Mouse (Mus musculus) right cerebral cortex, postnatal 25 days (tissue): ENCODE results near the gene Adam17.
A peak's percentile ranks its signal among the peaks of the same experiment; 100 is the strongest.
"Not testable (repeated sequence)": the region's sequence is repeated elsewhere in the genome, so short reads cannot be mapped to it uniquely, and the experiment has no call there.

ENCODE experiments used
- DNase-seq: peaks from one replicate; pipeline ENCODE4 v3.0.0; 2022

The Adam17 gene

DNA sequence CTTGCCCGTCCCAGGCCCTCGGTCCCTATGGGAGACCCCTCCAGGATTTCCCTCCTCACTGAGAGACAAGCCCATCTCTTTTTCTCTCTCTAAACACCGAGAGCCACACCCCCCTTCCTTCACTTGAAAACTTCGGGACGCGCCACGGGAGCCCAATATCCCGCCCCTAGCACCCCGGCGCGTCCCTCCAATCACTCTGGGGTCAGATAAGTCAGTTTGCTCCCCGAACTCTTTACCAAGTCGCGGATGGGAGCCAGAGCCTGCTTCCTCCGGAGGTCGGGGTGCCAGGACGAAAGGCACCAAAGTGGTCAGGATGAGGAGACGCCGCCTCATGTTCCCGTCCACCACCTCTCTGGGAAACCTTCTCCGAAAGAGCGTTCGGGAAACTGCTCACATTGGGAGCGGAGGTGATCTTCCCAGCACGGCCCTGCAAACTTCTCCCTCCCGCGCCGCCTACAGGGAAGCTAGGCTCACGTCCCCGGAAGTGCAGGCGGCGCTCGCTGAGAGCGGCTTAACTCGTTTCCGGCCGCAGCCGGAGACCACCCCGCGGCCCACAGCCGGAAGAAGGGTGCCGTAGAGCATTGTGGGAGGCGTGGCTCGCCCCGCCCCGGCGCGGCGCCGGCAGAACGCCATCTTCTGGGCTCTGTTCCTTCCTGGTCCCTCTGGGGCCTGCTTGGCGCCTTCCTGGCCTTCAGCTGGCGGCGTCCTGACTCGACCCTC lies at the start of gene Adam17:
Adam17 (minus strand) TSS at position 533 of the 720 bp plus-strand sequence.
- DNase-seq, result peak; percentile 97

DNA sequence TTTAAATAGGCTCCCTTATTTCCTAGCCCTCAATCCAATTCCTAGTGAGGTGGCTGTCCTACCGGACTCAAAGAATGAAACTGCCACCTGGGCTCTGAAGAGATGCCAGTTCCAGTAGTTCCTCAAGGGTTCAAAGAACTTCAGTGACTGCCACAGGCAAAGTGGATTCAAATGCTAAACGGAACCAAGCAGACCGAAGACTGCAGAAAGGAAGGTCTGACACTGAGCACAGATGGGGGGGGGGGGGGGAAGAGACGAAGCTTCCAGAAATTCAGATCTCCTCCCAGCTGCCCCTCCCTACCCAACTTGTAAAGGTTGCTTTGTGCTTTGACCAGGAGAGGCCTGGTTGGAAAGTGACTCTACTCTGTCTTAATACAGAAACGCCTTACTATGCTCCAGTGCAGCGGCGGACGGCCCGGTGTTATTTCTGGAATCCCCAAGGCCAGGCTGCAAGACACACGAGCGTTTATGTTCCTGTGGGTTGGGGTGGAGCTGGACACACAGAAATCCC lies 45.2 kb upstream of the Adam17 start:
- no peak for DNase-seq

DNA sequence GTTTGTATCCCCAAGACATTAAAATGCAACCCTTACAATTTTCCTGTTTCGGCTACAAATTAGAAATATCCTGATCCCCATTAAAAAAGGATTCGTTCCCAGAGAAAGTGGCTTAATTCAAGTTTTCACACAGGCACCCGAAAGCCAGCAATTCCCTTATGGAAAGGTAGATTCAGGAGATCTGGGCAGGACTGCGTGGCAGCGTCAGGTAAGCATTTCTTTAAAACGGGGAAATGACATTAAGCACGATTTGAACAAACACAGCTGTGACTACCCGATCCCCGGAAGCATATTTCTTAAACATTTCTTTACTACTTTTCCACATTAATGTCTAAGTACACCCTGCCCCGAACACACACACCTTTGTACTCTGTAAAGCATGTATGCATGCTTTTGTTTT lies 44.7 kb upstream of the Adam17 start:
- DNase-seq, result no peak

DNA sequence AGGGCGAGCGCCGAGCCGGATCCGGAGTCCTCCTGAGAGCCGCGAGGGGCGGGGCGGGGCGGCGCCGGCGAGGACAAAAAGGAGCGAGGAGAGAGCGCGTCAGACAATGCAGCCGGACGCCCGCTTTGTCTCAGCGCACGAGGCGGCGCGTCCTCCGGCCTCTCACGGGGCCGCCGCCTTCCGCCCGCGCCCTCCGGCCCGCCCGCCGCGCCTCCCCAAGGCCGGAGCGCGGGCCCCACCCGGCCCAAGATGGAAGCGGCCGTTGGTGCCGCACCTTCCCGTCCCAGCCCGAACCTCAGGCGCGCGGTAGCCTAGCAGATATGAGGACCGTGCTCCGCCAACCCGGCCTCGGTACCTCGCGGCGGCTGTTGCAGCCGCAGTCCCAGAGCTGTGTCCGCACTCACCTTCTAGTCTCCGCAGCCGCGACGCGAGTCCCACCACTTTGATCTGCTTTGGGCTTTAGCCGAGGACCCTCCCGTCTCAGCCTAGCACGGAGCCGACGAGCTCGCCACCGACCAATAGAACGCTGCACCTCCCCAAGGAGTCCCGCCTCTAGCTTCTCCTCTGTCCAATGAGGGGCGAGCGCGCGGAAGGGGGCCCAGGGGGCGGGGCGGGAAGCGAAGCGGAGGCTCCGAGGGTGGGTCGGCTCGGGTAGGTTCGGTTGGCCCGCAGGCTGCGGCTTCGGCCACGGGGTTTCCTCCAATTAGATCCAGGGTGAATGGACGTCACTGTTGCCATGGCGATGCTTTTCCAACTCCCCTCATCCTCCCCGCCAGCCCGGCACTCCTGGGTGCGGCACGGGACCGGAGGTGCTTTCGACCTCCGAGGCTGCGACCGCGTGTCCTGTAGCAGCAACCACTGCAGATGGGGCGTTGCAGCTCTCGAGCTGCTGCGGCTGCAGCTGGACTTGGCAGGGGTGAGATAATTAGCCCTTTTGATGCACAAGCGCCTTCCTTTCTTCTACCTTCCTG lies 44.0 kb upstream of the Adam17 start, which contains the start of gene Ywhaq:
Ywhaq (minus strand) TSS at position 538 of the 971 bp plus-strand sequence.
- DNase-seq, result peak; percentile 96

DNA sequence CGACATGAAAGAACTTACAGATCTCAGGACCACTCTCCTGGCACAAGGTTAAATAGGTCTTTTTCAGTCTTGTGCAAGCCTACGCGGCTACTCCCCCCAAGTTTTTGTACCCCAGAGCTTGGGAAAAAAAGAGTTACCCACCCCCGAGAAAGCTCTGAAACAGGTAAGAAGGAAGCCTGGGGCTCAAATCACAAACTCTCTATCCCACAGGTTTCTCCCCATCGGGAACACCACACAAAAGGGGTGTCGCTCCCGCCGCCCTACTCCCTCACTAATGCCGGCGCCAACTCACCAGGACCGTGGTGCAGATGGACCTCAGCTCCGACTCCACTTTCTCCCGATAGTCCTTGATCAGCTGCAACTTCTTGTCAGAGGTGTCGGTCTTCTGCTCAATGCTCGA lies 43.1 kb upstream of the Adam17 start:
- peak; percentile 21 for DNase-seq

DNA sequence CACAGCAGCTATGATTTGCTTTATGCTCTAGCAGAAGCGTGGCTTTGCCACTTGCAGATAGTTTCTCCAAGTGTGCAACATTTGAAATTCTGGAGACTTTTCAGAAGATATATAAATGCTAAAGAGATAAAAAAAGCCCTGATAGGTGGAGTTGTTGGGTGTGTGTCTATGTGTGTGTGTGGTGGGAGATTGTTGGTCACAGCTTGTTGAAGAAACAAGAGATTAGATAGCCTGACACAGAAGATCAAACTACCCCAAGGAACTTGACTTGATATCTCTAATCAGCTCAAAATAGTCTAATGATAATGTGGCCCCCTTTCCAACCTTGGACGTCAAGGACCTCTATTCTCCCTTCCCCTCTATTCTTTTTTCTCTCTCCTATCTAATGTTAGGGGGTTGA lies 37.2 kb upstream of the Adam17 start:
- DNase-seq, result no peak

DNA sequence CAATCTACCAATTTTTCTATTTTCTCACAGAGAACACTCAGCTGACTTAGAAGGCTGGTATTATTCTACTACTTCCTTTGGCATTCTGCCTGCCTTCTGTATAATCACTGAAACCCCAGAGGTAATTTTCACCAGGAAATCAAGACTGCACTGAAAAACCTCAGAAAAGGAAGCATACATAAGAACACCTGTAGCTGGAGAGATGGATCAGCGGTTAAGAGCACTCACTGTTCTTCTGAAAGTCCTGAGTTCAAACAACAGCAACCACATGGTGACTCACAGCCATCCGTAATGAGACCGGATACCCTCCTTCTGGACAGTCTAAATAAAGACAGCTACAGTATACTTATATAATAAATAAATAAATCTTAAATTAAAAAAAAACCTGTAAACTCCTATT lies 36.2 kb upstream of the Adam17 start:
- DNase-seq, result no peak

DNA sequence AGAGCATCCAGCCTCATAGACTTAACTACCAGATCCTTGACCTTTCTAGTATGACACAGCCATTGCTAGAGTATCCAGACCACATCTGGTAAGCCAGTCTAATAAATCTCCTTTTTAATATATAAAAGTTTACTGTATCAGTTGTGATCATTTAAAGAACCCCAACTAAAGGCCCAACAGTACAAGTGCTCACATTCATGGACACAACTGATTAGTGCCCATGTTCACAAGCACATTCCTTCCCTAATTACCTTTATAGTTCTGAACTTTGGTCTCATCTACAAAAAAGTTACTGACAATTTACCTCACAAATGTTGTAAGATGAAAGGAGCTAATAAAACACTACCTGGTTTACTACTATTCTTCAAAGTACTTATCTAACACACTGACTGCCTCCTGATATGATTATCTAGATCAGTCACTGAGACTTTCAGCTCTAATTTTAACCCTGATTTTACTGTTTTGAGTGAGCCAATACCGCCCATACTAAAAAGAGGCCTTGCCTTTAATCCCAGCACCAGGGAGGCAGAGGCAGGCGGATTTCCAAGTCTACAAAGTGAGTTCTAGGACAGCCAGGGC lies 35.4 kb upstream of the Adam17 start:
- DNase-seq, result no peak

DNA sequence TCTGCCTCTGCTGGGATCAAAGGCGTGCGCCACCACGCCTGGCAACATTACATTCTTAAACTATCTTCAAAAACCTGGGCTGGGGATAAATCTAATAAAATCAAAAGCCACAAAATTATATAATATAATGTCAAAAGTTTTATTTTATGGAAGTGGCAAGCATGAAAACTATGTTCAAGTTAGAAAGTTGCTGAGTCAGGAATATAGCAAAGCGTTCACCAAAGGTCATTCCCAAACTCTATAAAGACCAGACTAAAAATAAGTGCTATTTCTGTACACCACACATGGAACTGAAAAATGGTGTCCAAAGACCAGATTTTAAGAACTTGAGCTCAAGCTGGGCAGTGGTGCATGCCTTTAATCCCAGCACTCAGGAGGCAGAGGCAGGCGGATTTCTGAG lies 29.3 kb upstream of the Adam17 start:
- no peak for DNase-seq

DNA sequence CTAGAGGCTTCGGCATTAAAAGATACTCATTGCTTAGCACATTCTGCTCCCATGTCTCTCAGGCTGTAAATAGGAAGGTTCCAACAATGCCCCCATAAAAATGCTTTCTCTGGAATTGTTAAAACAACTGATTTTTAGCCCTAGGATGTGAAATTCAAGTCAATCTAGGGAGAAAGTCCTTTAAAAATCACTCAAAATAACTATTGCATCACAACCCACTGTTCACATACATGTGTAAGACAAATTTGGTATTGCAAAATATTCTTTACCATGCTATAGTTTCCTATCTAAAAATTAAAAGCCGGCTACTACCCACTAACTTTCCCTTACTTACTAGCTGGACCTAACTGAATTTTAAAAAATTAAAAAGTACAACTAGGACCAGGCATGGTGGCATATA lies 12.8 kb upstream of the Adam17 start:
- DNase-seq, result no peak

DNA sequence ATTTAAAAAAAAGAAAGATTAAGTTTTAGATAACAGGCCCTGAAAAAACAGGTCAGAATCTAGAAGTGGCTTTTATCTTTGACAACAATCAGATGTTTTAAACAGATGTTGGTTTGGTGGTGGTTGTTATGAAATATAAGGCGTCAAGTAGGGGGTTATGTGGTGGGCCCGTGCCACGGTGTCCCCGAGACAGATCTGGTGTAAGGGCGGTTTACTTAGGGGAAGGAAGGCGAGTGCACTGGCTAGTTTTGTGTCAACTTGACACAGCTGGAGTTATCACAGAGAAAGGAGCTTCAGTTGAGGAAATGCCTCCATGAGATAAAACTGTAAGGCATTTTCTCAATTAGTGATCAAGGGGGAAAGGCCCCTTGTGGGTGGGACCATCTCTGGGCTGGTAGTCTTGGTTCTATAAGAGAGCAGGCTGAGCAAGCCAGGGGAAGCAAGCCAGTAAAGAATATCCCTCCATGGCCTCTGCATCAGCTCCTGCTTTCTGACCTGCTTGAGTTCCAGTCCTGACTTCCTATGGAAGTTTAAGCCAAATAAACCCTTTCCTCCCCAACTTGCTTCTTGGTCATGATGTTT lies 5.4 kb upstream of the Adam17 start:
- not testable (repeated sequence) for DNase-seq

DNA sequence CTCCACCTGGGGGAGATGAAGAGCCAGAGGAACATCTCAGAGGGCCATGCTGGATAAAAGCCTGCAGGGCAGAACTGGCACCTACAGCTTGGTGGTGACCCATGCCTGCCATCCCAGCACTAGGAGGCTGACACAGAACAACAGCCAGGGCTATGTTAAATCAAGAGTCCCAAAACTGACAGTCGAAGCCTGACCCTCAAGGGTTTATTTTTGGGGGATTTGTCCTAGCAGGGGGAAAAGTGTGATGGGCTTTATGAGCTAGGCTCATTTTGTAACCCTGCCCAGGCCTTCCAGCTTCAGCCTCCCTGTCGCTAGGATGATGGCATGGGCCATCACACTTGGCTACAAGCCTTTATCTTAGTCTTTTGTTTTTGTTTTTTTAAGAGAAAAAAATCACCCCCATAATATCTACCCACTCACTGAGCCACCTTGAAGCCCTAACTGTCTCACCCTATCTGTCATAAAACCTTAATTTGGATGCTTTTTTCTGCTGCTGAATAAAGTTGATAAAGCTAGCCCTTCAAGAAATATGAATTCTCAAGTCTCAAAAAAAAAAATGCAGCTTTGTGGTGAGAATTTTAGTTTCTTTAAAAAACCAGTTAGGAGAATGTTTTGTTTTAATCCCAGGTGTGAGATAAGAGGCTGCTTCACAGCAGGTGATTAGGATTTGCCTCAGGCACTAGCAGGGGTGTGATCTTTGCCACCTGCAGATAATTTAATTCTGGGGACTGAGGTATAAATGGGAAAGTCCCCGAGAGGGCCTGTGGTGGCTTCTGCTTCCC lies 2.1 kb upstream of the Adam17 start:
- DNase-seq, result no peak

DNA sequence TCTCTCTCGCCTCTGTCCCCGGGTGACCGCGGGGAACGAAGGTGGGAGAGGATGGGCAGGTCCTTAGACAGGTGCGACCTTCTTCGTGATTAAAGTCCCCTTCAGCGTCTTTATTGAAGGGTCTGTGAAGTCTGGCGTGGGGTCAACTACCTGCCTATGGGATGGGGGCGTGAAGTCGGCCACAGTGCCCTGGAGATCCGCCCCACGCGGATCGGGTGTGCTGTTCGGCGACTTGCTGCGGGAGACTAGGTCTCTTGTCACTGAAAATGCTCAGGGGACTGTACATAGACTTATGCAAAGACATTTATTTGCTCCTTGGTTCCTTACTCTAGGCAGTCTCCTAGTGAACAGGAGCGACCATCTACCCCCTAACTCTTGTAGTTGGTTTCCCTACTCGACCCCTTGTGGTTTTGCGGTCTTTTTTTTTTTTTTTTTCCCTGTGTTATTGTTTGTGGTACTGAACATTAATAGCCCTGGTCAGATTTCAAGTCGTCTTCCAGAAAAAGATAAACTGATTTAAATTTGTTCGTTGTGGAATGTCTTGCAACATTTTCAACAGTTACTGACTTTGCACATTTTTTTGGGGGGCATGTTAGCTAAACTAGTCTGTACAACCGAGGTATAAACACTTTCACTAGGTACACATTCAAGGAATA lies 516 bp upstream of the Adam17 start:
- no peak for DNase-seq

DNA sequence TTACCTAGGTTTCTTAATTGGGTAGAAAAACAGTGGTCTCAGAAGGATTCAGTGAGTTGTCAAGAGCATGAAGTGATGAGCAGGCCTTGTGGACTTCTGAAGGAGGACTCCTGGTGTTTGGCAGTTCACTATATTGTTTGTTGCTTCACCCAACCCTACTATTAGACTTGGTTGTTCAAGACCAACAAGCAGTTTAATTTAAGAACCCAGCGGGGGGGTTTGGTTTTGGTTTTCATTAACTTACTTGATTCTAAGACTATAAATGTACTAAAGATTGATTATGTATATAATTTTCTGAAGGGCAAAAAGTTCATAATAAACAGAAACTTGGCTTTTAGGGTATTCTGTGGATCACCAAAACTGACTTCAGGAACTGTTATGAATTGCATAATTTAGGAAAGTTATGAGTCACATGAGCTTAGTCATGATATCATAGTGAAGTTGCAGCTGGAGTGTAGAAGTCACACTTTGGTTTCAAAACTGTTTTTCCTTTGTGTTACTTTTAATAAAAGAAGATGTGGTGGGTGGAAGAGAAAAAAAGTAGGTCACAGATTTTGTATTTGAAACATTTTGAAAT lies 3.3 kb downstream of the Adam17 start:
- no peak for DNase-seq

DNA sequence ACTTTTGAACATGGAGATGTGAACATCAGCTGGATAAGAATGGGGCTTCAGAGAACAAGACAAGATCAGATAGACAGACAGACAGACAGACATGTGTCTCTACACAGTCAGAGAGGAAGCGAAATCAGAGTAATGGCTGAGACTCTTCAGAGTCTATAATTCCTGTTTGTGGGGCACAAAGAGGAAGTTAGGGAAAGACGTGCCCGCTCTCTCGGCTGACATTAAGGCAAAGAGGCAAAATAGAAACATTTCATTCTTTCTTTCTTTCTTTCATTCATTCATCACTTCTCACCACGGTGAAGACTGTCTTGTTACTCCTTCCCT lies 4.4 kb downstream of the Adam17 start:
- no peak for DNase-seq

DNA sequence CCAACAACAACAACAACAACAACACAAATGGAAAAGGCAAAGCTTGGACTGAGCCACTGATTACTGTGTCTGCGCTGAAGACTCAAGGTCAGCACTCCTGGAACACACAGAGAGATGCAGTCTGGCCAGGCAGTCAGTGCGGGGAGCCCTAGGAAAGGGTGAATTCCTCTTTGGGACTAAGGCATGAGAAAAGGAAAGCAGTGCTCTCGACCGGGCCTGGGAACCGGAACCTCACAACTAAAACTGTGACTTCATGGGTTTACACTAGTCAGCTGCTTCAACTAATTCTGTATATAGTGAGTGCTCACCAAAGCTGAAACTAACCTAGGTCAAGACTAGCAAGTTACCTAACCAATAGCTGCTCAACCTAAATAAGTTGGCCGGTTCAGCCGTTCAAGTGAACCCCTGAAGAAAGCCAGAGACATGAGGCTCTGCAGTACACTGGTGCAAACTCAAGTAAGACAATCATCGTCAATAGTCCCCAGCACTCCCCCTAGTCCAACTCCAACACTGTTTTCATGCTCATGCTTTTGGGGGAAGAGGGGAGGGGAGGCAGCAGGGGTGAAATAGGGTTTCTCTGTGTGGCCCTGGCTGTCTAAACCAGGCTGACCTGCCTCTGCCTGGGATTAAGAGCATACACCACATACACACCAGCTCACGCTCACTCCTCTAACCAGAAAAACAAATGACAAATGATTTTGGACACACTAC lies 4.9 kb downstream of the Adam17 start:
- DNase-seq, result no peak

DNA sequence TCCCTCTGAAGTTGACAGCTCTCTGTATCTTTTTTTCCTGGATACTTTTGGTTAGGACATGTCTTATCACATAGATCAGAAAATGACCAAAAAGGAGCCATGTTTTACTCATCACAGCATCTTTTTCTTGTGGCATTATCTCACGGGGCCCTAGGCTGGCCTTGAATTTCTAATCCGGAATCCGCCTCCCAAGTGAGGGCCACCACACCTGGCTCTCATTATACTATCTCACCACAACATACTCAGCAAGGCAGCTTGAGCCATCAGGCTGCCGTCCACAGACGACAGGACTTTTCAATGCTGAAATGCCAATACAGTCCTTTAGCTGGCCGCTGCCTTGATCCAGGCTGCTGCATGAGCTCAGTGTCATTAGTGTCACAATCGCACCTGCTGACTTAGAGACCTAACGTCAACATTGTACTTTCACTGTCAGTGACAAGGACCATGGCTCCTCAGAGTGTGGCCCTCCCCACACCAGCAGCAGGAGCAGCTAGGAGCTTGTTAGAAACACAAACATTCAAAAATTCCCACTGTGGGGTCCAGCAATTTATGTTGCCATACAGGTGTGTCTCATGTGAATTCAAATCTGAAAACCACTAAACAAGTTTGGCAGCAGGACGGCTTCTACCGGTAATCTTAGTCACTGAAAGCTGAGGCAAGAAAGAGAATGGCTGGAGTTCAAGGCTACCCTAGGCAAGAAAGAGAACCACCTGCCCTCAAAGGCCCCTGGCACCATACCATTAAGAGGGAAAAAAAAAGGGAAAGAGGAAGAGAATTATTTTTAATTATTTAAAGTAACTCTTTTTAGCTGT lies 8.6 kb downstream of the Adam17 start:
- DNase-seq, result no peak

DNA sequence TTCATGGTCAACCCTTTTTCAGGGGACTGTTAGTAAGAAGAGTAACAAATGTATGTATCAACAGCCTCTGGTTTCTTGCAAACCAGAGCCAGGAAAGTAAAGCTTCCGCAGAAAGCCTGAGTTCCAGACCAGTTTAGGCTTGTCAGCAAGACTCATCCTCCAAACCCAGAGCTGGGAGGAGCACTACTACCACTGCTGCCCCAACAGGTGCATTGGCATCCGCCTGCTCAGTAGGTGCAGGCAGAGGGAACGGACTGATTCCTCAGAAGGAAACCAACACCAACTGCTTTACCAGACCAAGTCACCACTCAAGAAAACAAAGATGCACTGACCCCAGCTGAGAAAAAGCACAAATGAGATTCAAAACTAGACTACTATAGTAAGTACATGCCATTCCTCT lies 10.2 kb downstream of the Adam17 start:
- DNase-seq, result no peak

DNA sequence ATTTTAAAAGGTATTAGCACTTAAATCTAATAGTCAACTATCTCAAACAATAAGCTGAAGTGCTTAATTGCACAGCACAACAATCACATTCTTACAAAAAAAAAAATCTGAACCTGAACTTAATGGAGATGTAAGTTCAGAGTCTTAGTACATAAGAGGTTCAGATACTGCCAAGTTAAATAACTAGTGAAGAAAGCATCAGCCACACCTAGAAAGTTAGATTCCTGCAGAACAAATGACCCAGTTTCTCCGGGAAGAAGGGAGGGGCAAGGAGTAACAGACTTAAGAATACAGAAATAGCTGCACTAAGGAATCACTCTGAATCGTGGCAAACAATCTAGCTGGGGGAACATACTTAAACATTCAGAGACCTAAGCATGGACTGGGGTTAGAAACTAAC lies 10.7 kb downstream of the Adam17 start:
- DNase-seq, result no peak

DNA sequence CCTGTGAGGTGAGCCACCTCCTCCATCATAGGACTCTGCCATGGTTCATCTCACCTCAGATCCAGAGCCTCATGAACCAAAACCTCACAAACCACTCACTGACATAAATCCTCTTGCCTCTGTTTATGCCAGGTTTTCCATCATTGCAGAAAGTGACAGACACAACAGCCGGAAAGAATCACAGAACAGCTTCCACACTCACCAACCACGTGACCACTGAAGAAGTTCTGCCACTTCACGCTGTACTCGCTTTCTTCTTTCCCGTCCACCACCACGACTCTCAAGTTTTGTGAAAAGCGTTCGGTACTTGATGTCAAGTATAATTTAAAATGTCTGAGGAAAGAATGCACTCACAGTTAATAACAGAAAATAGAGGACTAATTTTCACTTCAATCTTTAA lies 19.8 kb downstream of the Adam17 start:
- DNase-seq, result no peak
